Mouse (Mus musculus) left cerebral cortex, adult 18-20 months (tissue): ENCODE measurements around the gene Dpyd. TPM values are rescaled to one million over a fixed set of nuclear protein-coding genes. Genes with fewer than 3 reads are reported as not detected.

ENCODE experiments used
- DNase-seq, 2 experiments: peaks; one replicate each; pipeline ENCODE4 v3.0.0; 2021 to 2022; ENCODE audit warnings: low spot score in 2 of 2, mixed read lengths in 1 of 2
- total RNA-seq, 2 experiments: library from RNA; stranded (reverse); gene quantifications; 2 replicates each; pipeline ENCODE4 v1.2.3; 2021

Dpyd gene
- total RNA-seq, 2 experiments from 2014 or later: 9.1 to 12.5 TPM

GRCm38 (mm10) chr3:119314693-119315092 is 752.8 kb downstream of the Dpyd start:
- DNase-seq: no peak

GRCm38 (mm10) chr3:119329063-119329462 is 767.1 kb downstream of the Dpyd start:
- no peak for DNase-seq

GRCm38 (mm10) chr3:119333335-119334305 is 771.7 kb downstream of the Dpyd start:
- peak; percentile 12 to 30 for DNase-seq

- DNase-seq: no peak
Measured at GRCm38 (mm10) chr3:119361555-119362385, 799.8 kb downstream of the Dpyd start.

- no peak for DNase-seq
Measured at GRCm38 (mm10) chr3:119362392-119362791, 800.5 kb downstream of the Dpyd start.

GRCm38 (mm10) chr3:119368931-119369330 is 807.0 kb downstream of the Dpyd start:
- peak in 1 of 2 experiments; percentile 7 for DNase-seq

GRCm38 (mm10) chr3:119381119-119381518 is 819.2 kb downstream of the Dpyd start:
- DNase-seq: no peak

- no peak for DNase-seq
Measured at GRCm38 (mm10) chr3:119382395-119382794, 820.5 kb downstream of the Dpyd start.

- DNase-seq: no peak
Measured at GRCm38 (mm10) chr3:119387332-119388105, 825.6 kb downstream of the Dpyd start.

- no peak for DNase-seq
Measured at GRCm38 (mm10) chr3:119397205-119397604, 835.3 kb downstream of the Dpyd start.

- DNase-seq: no peak
Measured at GRCm38 (mm10) chr3:119402836-119403728, 841.2 kb downstream of the Dpyd start.

- peak; percentile 3 for DNase-seq
Measured at GRCm38 (mm10) chr3:119419087-119419709, 857.3 kb downstream of the Dpyd start.

- DNase-seq: no peak
Measured at GRCm38 (mm10) chr3:119419745-119420144, 857.8 kb downstream of the Dpyd start.

- no peak for DNase-seq
Measured at GRCm38 (mm10) chr3:119431339-119431738, 869.4 kb downstream of the Dpyd start.

GRCm38 (mm10) chr3:119431757-119432156 is 869.8 kb downstream of the Dpyd start:
- DNase-seq: no peak

- DNase-seq: no peak
Measured at GRCm38 (mm10) chr3:119447559-119447958, 885.6 kb downstream of the Dpyd start.

GRCm38 (mm10) chr3:119464073-119464472 is 902.1 kb downstream of the Dpyd start:
- DNase-seq: no peak

GRCm38 (mm10) chr3:119464479-119464878 is 902.5 kb downstream of the Dpyd start:
- DNase-seq: no peak

GRCm38 (mm10) chr3:119467723-119468122 is 905.8 kb downstream of the Dpyd start:
- no peak for DNase-seq
